In genomic region chr11:117674531-117674930, GRCm38 (mm10) we compare ENCODE assay signal across 12 mouse cellular contexts. TPM values are rescaled to one million over a fixed set of nuclear protein-coding genes. Genes with fewer than 3 reads are reported as not detected.
A peak's percentile ranks its signal among the peaks of the same experiment; 100 is the strongest.
DNase-seq lines count a peak whose midpoint lies in the region; ATAC-seq and TF ChIP-seq lines count a peak whose summit lies in the region.
"Had no signal": no experiment of that assay in that cellular context is flagged by ENCODE, and none has a peak within 500 bp of the region (broad histone marks: within the 10 kb centered on the region; RNA-seq: fewer than 3 reads in every experiment).

No protein-coding gene starts in this region.

- peak; percentile 42 for DNase-seq in CD4-positive, CD25-positive, alpha-beta regulatory T cell, adult 2 months (ENCODE audit: low read depth, low spot score)
- no peak for DNase-seq in liver, adult 2 months (ENCODE audit: extremely low read depth, low read depth, low spot score)
- no peak for DNase-seq in liver
- DNase-seq in ES-CJ7 (ENCODE audit: low read depth, low spot score): peak; percentile 54
- peak; percentile 50 for DNase-seq in splenic B cell, adult 2 months (ENCODE audit: low read depth, low spot score)
- no peak for DNase-seq in ovary, adult 18-20 months (ENCODE audit: low spot score)
- DNase-seq in cerebellum, adult 11 months: no peak
- DNase-seq: cerebellum, postnatal 36 days; kidney, postnatal 4 days had no signal

- no peak overlapping the region for H3K9ac ChIP-seq in liver, adult 2 months (ENCODE audit: low read depth, low read length)
- H3K9ac ChIP-seq: hindbrain, embryonic 13.5 days; lung, embryonic 15.5 days had no signal

- no peak for TF ChIP-seq POLR2A in liver, adult 2 months (IDR thresholded peaks at IDR 0.05; ENCODE audit: extremely low read depth, insufficient read depth, low read length)

- H3K27ac ChIP-seq in liver, adult 2 months (replicated peaks; ENCODE audit: insufficient read depth, low read depth, low read length): no peak overlapping the region
- H3K27ac ChIP-seq: hindbrain, embryonic 13.5 days; lung, embryonic 15.5 days had no signal

- H3K79me2 ChIP-seq in liver, adult 2 months (ENCODE audit: control insufficient read depth, insufficient read depth, low read length): peaks cover 17% of the 10 kb centered on the region; the same call in 1 of the 2 replicates

- no peaks in the 10 kb centered on the region for H3K4me1 ChIP-seq in liver, adult 2 months (ENCODE audit: control insufficient read depth, insufficient read depth, low read length)
- H3K4me1 ChIP-seq: lung, embryonic 15.5 days had no signal

- WGBS in liver, adult 2 months: 100% methylated on average over 1 of the region's 1 CpGs

- no peaks in the 10 kb centered on the region for H3K36me3 ChIP-seq in liver, adult 2 months (ENCODE audit: control insufficient read depth, insufficient read depth, low read length)
- no peaks in the 10 kb centered on the region for H3K36me3 ChIP-seq in splenic B cell, adult 2 months (ENCODE audit: control insufficient read depth, insufficient read depth, low read length, poor library complexity, severe bottlenecking)
- H3K36me3 ChIP-seq: hindbrain, embryonic 13.5 days; lung, embryonic 15.5 days had no signal

- H3K27me3 ChIP-seq in liver, adult 2 months (ENCODE audit: control insufficient read depth, insufficient read depth, low read length): no peaks in the 10 kb centered on the region
- no peaks in the 10 kb centered on the region for H3K27me3 ChIP-seq in splenic B cell, adult 2 months (ENCODE audit: control insufficient read depth, insufficient read depth, low read length, poor library complexity, severe bottlenecking)
- H3K27me3 ChIP-seq: hindbrain, embryonic 13.5 days; lung, embryonic 15.5 days had no signal

- TF ChIP-seq CTCF in liver, adult 2 months (IDR thresholded peaks at IDR 0.05; ENCODE audit: low read depth, low read length): peak; percentile 36

- no peak overlapping the region for H3K4me3 ChIP-seq in liver, adult 2 months (ENCODE audit: insufficient read depth, low read depth, low read length)
- H3K4me3 ChIP-seq: hindbrain, embryonic 13.5 days; lung, embryonic 15.5 days had no signal

- ATAC-seq in CD4-positive, CD25-positive, alpha-beta regulatory T cell, adult 4 months: no peak

RNA-seq across cellular contexts. Expression of gene Tnrc6c, which starts 20.4 kb away (rescaled TPM):
- 10 to 100 TPM; 19.6 to 21.4 TPM for polyA plus RNA-seq in CD4-positive, CD25-positive, alpha-beta regulatory T cell, adult 4 months (2017; shearing (Covaris generic))
- total RNA-seq in liver, adult 2 months (2014; rRNA removed): 6.3 and 8.3 TPM in 2 replicates
- 4.1 and 5.7 TPM in 2 replicates for polyA plus RNA-seq in liver, adult 2 months (2012; rRNA removed)

Comparison
In these comparisons a context has a peak if more than half of its experiments do, and no peak if none do; other contexts are left out.
1. DNase-seq: peak in CD4-positive, CD25-positive, alpha-beta regulatory T cell, adult 2 months (single experiment), ES-CJ7 (single experiment) and splenic B cell, adult 2 months (single experiment); none in liver, adult 2 months (single experiment), liver (single experiment), ovary, adult 18-20 months (single experiment) and cerebellum, adult 11 months (single experiment).